Mouse (Mus musculus): ENCODE data around the gene Gm42372.
"Not testable (repeated sequence)": the region's sequence is repeated elsewhere in the genome, so short reads cannot be mapped to it uniquely, and the experiment has no call there.

Gm42372 gene

DNA sequence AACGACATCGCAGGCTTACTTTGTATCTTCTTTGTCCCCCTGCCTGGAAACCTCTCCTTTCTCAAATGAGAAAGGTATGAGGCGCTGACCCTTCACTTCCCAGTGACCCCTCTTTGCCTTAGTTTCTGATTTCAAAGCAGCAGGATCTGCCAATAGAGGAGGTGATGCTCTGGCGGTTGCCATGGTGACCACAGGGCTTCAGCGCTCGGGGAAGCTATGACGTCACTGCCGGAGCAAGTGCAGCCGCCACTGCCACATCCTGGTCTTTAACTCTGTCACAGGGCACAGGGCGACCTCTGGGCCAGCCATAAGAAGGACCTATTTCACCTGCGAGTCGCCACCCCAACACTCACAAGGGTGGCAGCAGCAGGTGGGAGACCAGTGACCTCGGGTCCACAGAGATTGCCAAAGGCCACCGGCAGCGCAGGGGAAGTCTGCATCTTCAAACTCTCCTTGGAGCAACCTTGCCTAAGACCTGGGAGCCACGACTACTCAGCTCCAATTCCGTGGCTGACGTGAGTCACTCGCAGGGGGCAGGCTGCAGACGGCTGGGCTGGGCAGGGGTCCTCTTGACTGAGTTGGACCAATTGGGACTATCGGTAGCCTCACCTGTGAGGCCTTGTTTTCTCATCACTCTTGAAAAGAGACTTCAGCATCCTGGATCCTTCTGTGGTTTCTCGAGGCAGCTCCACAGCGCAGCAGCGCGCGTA is at the start of gene Gm42372:
Gene Gm42372 (plus strand): TSS at position 228 of the 710 bp plus-strand sequence.
- peak; percentile 89 for DNase-seq

DNA sequence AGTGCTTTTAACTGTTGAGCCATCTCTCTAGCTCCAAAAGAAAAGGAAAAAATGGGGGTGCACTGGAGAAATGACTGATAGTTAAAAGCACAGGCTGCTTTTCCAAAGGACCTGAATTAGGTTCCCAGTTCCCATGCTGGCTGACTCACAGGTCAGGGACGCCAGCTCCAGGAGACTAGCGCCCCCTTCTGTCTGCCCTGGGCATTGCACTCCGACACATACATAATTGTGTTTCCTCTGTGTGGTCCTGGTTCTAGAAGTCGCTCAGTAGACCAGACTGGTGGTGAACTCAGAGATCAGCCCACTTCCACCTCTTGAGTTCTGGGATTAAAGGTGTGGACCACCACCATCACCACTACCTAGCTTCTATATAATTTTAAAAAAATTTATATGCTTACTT is 45.6 kb upstream of the Gm42372 start:
- peak; percentile 54 for DNase-seq

DNA sequence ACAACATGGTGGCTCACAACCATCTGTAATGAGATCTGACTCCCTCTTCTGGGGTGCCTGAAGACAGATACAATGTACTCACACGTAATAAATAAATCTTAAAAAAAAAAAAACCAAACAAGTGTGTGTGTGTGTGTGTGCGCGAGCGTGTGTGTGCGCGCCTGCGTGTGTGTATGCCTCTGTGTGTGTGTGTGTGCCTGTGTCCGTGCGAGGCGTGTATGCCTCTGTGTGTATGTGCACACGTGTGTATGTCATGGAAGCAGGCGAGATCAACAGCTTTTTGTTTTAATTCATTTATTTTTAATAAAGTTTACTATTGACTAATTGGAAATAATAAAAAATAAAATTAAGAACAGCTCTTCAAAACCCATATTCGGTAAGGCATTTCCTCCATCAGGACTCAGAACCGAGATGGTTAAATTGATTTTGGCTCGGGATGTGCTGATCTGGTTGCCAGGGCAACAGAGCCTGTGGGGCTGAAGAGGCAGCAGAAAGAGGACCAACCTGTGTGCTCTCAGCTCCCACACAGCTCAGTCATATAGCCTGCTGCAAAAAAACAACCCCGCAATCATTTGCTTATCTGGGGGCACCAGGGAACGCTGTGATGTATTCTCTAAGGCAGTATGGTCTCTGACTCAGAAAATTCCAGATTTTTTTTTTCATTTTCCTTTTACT is 44.6 kb upstream of the Gm42372 start:
- peak; percentile 57 for DNase-seq

- no peak for DNase-seq
These were observed 42.6 kb upstream of the Gm42372 start for GRCm38 (mm10) chr7:16940292-16940691.

- no peak for DNase-seq
These were observed 40.0 kb upstream of the Gm42372 start for GRCm38 (mm10) chr7:16942861-16943260.

GRCm38 (mm10) chr7:16944061-16944807 is 38.7 kb upstream of the Gm42372 start, which contains the start of gene Pnmal2:
Gene Pnmal2, plus strand, starts transcription at chr7:16944682.
- DNase-seq = peak; percentile 92

DNA sequence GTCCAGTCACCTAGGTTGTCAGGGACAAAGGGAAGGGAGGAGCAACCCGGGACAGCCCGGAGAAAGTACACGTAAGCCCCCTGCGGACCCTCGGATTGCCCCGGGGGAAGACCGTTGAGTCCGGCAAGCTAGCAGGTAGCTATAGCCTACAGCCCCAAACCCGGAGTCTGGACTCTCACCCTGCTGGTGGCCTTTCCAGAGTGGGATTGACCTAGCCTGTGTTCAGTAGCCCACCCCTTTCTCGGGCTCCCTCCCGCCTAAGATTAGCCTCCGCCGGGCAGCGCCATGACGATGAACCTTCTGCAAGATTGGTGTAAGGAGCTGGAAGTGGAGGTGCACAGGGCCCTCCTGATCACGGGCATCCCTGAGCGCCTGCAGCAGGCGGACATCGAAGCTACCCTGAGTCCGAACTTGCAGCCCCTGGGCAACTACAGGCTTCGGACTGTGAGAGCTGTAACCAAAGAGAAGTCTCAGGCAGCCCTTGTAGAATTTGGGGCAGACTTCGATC is 38.0 kb upstream of the Gm42372 start:
- DNase-seq = no peak

GRCm38 (mm10) chr7:16945419-16945818 is 37.5 kb upstream of the Gm42372 start:
- DNase-seq = peak; percentile 71

GRCm38 (mm10) chr7:16946441-16947348 is 36.2 kb upstream of the Gm42372 start:
- DNase-seq = peak; percentile 81

- peak; percentile 78 for DNase-seq
These were observed 35.5 kb upstream of the Gm42372 start for GRCm38 (mm10) chr7:16947349-16947895.

DNA sequence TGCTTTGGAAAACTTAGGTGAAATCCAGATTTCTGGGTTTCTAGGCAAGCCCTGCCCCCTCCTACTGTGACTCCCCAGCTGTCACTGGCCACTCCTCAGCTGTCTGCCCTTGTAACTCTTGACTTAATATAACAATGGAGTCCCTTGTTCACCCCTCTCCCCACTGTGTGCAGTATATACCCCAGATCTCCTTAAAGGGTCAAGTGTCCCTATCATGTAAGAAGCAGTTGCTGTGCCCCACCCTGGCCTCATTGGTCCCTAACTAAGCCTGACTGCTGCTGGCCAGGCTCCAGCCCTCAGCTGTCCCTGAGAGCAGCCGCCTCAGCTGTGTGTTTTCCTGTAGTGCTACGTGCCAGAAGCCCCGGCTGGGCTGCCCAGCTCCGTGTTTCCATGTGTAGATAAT is 34.9 kb upstream of the Gm42372 start:
- DNase-seq = peak; percentile 76

GRCm38 (mm10) chr7:16948923-16949458 is 33.9 kb upstream of the Gm42372 start:
- peak; percentile 67 for DNase-seq

GRCm38 (mm10) chr7:16949908-16950841 is 32.7 kb upstream of the Gm42372 start:
- DNase-seq = peak; percentile 91

- DNase-seq = peak; percentile 89
These were observed 31.8 kb upstream of the Gm42372 start for GRCm38 (mm10) chr7:16950861-16951635.

GRCm38 (mm10) chr7:16953776-16954175 is 29.1 kb upstream of the Gm42372 start:
- DNase-seq = not testable (repeated sequence)

- no peak for DNase-seq
These were observed 27.2 kb upstream of the Gm42372 start for GRCm38 (mm10) chr7:16955712-16956111.

DNA sequence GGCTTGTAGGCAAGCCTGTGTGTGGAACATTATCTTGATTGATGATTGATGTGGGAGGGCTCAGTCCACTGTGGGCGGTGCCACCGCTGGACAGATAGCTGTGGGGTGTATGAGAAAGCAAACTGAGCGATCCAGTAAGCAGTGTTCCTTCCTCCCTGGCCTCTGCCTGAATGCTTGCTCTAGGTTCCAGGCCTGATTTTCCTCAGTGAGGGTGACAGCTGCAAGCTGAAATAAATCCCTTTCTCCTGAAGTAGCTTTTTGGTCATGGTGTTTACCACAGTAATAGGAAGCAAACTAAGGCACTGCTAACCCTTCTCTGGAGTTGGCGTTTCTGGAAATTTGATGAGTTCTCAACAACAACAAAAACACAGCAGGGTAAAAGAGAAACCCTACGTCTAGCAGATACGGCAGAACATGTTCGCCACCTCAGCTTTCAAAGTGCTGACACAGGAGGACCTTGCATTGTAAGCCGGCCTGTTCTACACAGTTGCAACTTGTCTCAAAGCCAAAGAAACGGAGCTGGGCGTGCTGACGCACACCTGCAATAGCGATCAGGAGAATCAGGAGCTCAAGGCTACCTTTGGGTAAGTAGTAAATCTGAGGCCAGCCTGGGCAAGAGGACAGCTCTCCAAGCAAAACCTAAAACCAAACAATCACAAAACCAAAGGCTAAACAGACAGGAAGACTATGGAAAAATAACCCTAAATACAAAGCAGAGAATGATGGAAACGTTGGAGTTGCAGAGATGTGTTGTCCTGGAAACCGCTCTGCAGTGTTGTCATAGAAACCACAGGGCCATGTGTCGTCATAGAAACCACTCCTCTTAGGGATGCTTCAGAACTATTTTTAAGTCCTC is 26.2 kb upstream of the Gm42372 start:
- no peak for DNase-seq

DNA sequence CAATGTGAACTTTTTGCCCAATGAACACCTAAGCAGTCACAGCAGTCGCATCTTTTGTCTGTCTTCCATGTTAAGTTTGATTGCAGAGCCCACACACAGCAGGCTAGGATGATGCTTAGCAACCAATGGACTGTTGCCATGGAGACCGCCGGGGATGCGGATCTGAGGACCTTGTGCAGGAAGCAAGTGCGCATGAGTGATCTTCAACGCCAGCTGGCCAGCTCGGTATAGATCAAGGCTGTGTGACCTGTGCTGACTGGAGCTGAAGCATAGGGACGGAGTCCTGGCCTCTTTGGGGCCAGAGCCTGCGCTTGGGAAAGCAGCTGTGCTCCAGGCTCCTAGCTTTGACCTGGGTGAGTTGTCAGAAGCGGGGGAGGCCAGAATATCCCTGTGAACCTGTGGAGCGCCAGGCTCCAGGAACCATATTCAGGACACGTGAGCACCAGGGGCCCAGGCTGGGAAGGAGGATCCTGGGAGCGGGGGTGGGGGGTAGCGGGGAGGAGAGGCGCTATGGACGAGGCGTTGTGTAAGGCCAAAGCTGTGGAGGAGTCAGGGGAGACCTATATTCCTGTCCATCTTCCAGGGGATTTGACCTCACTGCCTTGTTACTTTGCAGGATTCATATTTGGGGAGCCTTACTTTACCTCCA is 23.2 kb upstream of the Gm42372 start, which contains the start of gene Pnmal1:
Gene Pnmal1 (plus strand): TSS at position 141 of the 649 bp plus-strand sequence.
- DNase-seq = peak; percentile 91
